ENCODE assay signal across 7 mouse cellular contexts in the genomic region with DNA sequence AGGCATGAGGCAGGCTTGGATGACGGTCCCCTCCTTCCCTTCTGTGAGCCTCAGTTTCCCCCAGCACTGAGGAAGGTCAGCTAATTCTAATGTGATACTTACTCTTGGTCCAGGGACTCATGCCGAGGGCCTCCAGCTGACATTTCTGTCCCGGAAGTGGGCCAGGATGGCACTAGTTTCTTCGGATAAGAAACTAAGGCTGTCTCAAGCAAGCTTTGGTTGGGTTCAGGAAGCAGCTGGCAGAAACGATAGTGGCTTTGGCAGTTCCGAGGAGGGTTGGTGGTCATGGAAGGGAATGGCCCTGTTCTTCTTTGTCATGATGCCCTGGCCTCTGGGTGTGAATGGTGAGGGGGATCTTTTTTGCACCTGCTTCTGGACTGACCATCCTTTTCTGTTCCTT. TPM values are rescaled to one million over a fixed set of nuclear protein-coding genes. Genes with fewer than 3 reads are reported as not detected.
DNase-seq lines count a peak whose midpoint lies in the region; ATAC-seq and TF ChIP-seq lines count a peak whose summit lies in the region.

No protein-coding gene starts in this region.

- no peak for DNase-seq in neural tube, embryonic 11.5 days (ENCODE audit: low spot score)
- no peak for DNase-seq in neural tube, embryonic 10.5 days (ENCODE audit: extremely low spot score, low spot score)
- no peak for DNase-seq in frontal cortex, postnatal 10 days (ENCODE audit: low spot score in 2 of 2)
- DNase-seq in layer of hippocampus, postnatal 36 days, result no peak

- no peak for ATAC-seq in neural tube, embryonic 11.5 days (ENCODE audit: insufficient read depth, low FRiP score, low TSS enrichment)
- ATAC-seq in embryonic facial prominence, embryonic 15.5 days (ENCODE audit: insufficient number of reproducible peaks, low FRiP score, low TSS enrichment, low read depth), result no peak
- ATAC-seq in limb, embryonic 12.5 days (ENCODE audit: insufficient number of reproducible peaks, insufficient read depth, low FRiP score, low TSS enrichment, low read depth), result no peak

- H3K9ac ChIP-seq in neural tube, embryonic 11.5 days (ENCODE audit: low read length), result no peak overlapping the region; the same call in 1 of the 2 replicates
- 0 out of 2 replicates have a peak overlapping the region, but pooled peaks have one; percentile 6 for H3K9ac ChIP-seq in embryonic facial prominence, embryonic 15.5 days
- H3K9ac ChIP-seq in limb, embryonic 12.5 days (replicated peaks), result peak overlapping the region; percentile 90

- H3K27me3 ChIP-seq in neural tube, embryonic 11.5 days (ENCODE audit: control insufficient read depth, insufficient read depth, low read length), result no peaks in the 10 kb centered on the region
- no peaks in the 10 kb centered on the region for H3K27me3 ChIP-seq in embryonic facial prominence, embryonic 15.5 days
- H3K27me3 ChIP-seq in limb, embryonic 12.5 days, result no peaks in the 10 kb centered on the region

- TF ChIP-seq POLR2A in olfactory bulb, adult 2 months (IDR thresholded peaks at IDR 0.05; ENCODE audit: insufficient read depth, low read depth, low read length), result no peak

- no peak for TF ChIP-seq CTCF in olfactory bulb, adult 2 months (IDR thresholded peaks at IDR 0.05; ENCODE audit: insufficient read depth, low read depth, low read length)

- peak overlapping the region; percentile 85 for H3K4me3 ChIP-seq in neural tube, embryonic 11.5 days (ENCODE audit: low read depth, low read length)
- peak overlapping the region; percentile 78 for H3K4me3 ChIP-seq in embryonic facial prominence, embryonic 15.5 days (replicated peaks)
- peak overlapping the region; percentile 93 for H3K4me3 ChIP-seq in limb, embryonic 12.5 days (replicated peaks)
- peak overlapping the region; percentile 76 for H3K4me3 ChIP-seq in olfactory bulb, adult 2 months (ENCODE audit: insufficient read depth, low read depth, low read length)

- H3K36me3 ChIP-seq in neural tube, embryonic 11.5 days (ENCODE audit: control insufficient read depth, insufficient read depth, low read length), result peaks cover 2% of the 10 kb centered on the region; the same call in 1 of the 2 replicates
- H3K36me3 ChIP-seq in embryonic facial prominence, embryonic 15.5 days, result peaks cover 39% of the 10 kb centered on the region
- H3K36me3 ChIP-seq in limb, embryonic 12.5 days, result peaks cover 44% of the 10 kb centered on the region

- H3K9me3 ChIP-seq in neural tube, embryonic 11.5 days (ENCODE audit: control insufficient read depth, low read length), result no peaks in the 10 kb centered on the region
- H3K9me3 ChIP-seq in embryonic facial prominence, embryonic 15.5 days (replicated peaks), result no peaks in the 10 kb centered on the region
- no peaks in the 10 kb centered on the region for H3K9me3 ChIP-seq in limb, embryonic 12.5 days

- peak overlapping the region; percentile 83 for H3K4me2 ChIP-seq in neural tube, embryonic 11.5 days (ENCODE audit: low read depth)
- peak overlapping the region; percentile 78 for H3K4me2 ChIP-seq in embryonic facial prominence, embryonic 15.5 days (replicated peaks)
- H3K4me2 ChIP-seq in limb, embryonic 12.5 days, result peak overlapping the region; percentile 95

- H3K27ac ChIP-seq in neural tube, embryonic 11.5 days (ENCODE audit: low read depth, low read length), result no peak overlapping the region
- no peak overlapping the region for H3K27ac ChIP-seq in embryonic facial prominence, embryonic 15.5 days (replicated peaks)
- no peak overlapping the region for H3K27ac ChIP-seq in limb, embryonic 12.5 days
- no peak overlapping the region for H3K27ac ChIP-seq in olfactory bulb, adult 2 months (ENCODE audit: insufficient read depth, low read depth, low read length)

- H3K4me1 ChIP-seq in neural tube, embryonic 11.5 days (ENCODE audit: control insufficient read depth, insufficient read depth, low read length), result peaks cover 8% of the 10 kb centered on the region; the same call in 1 of the 2 replicates
- peaks cover 37% of the 10 kb centered on the region for H3K4me1 ChIP-seq in embryonic facial prominence, embryonic 15.5 days
- H3K4me1 ChIP-seq in limb, embryonic 12.5 days (replicated peaks), result peaks cover 30% of the 10 kb centered on the region
- H3K4me1 ChIP-seq in olfactory bulb, adult 2 months (ENCODE audit: control insufficient read depth, insufficient read depth, low read length), result peaks cover 13% of the 10 kb centered on the region

- 72% methylated on average over 6 of the region's 6 CpGs for WGBS in neural tube, embryonic 11.5 days
- 48% methylated on average over 6 of the region's 6 CpGs for WGBS in embryonic facial prominence, embryonic 15.5 days
- 70% methylated on average over 6 of the region's 6 CpGs for WGBS in limb, embryonic 12.5 days
- 40% methylated on average over 6 of the region's 6 CpGs for WGBS in olfactory bulb, adult 2 months

RNA-seq across cellular contexts. Expression of a gene that starts 1.1 kb away (rescaled TPM):
- polyA plus RNA-seq in neural tube, embryonic 11.5 days (2014; fragmentation: Nextera tagmentation; extraction: Ambion mirVana), result 38.7 TPM in 2 replicates
- polyA plus RNA-seq in embryonic facial prominence, embryonic 15.5 days (2015; fragmentation: Nextera tagmentation; extraction: Ambion mirVana), result 25.3 and 30.6 TPM in 2 replicates
- polyA plus RNA-seq in limb, embryonic 12.5 days (2016; fragmentation: Nextera tagmentation; extraction: Ambion mirVana), result 29.2 and 32.9 TPM in 2 replicates
- polyA plus RNA-seq in olfactory bulb, adult 2 months (2012; ENCODE audit: insufficient read depth, insufficient read length, low replicate concordance, missing spikeins), result not detected in 2 replicates
- 10 to 100 TPM; 27.0 to 28.2 TPM for total RNA-seq in layer of hippocampus, postnatal 36 days (2021)

Comparison
In these comparisons a context has a peak if more than half of its experiments do, and no peak if none do; other contexts are left out.
1. RNA of a gene that starts 1.1 kb away (polyA plus RNA-seq): 38.7 TPM in neural tube, embryonic 11.5 days, 25.3 to 30.6 TPM in embryonic facial prominence, embryonic 15.5 days and 29.2 to 32.9 TPM in limb, embryonic 12.5 days; not detected in olfactory bulb, adult 2 months; every median in the first group is over 10 times any median in the second.
2. Peak in every context shown above with its lines, with median percentiles within 50 percentile points of each other: H3K4me2 ChIP-seq and H3K4me3 ChIP-seq.